Mouse (Mus musculus) heart, postnatal 0 days (tissue): ENCODE measurements around the gene Med13. TPM values are rescaled to one million over a fixed set of nuclear protein-coding genes. Genes with fewer than 3 reads are reported as not detected.

Source experiments
- ATAC-seq: fragments of 200-750 bp; cut with Nextera tagmentation; 2 replicates; pipeline ENCODE4 v1.8.0; 2017; ENCODE audit warnings: low read depth, moderate number of reproducible peaks, moderate library complexity; ENCODE audit not compliant: insufficient read depth
- DNase-seq: peaks from one replicate; pipeline ENCODE4 v3.0.0-alpha.2; 2016; ENCODE audit warnings: low spot score
- H3K27ac ChIP-seq: fragments of 300-500 bp; sonication (generic); 2 replicates; pipeline ENCODE4 v1.5.1; 2014; ENCODE audit warnings: low read depth, mild to moderate bottlenecking
- H3K27me3 ChIP-seq: fragments of 300-500 bp; sonication (generic); 2 replicates; pipeline ENCODE4 v1.6.1; 2014; ENCODE audit warnings: low read length, mixed read lengths; ENCODE audit not compliant: control insufficient read depth, insufficient read depth
- H3K36me3 ChIP-seq: fragments of 300-500 bp; sonication (generic); replicated peaks from 2 replicates; pipeline ENCODE4 v1.6.1; 2014; ENCODE audit warnings: low read length, mixed read lengths; ENCODE audit not compliant: control insufficient read depth, insufficient read depth
- H3K4me1 ChIP-seq: fragments of 300-500 bp; sonication (generic); 2 replicates; pipeline ENCODE4 v1.6.1; 2014; ENCODE audit warnings: antibody characterized with exemption; ENCODE audit not compliant: control insufficient read depth, insufficient read depth
- H3K4me2 ChIP-seq: fragments of 300-500 bp; sonication (generic); 2 replicates; pipeline ENCODE4 v1.6.1; 2014; ENCODE audit warnings: low read depth, mild to moderate bottlenecking, low read length, moderate library complexity
- H3K4me3 ChIP-seq: fragments of 300-500 bp; sonication (generic); 2 replicates; pipeline ENCODE4 v1.5.1; 2014; ENCODE audit warnings: low read depth, low read length
- H3K9ac ChIP-seq: fragments of 300-500 bp; sonication (generic); replicated peaks from 2 replicates; pipeline ENCODE4 v1.6.1; 2014; ENCODE audit warnings: low read depth, low read length, mixed read lengths
- H3K9me3 ChIP-seq: fragments of 300-500 bp; sonication (generic); replicated peaks from 2 replicates; pipeline ENCODE4 v1.6.1; 2016; ENCODE audit warnings: low read length; ENCODE audit not compliant: control insufficient read depth
- CTCF ChIP-seq: IDR thresholded peaks from 2 replicates; pipeline ENCODE4 v1.5.1; 2016; ENCODE audit warnings: antibody characterized with exemption, control low read depth, low read depth
- EP300 ChIP-seq: IDR thresholded peaks from 2 replicates; pipeline ENCODE4 v1.6.1; 2016; ENCODE audit warnings: antibody characterized with exemption, low read depth
- WGBS: fragments of 180-500 bp; shearing (Covaris S2); extraction: QIAGEN DNeasy Blood & Tissue Kit; methylation state at CpG from one replicate; pipeline ENCODE4 v1.1.7; 2014; 5-methylcytosine and 5-hydroxymethylcytosine counted together
- polyA plus RNA-seq: library from polyadenylated mRNA; unstranded; fragments of >200 nt; fragmentation: Nextera tagmentation; extraction: Ambion mirVana; gene quantifications from 2 replicates; pipeline ENCODE4 v1.2.1, GENCODE M21; 2015
- total RNA-seq: library from RNA; depleted of rRNA; stranded (reverse); fragments of >200 nt; gene quantifications from 2 replicates; pipeline ENCODE4 v1.2.3, GENCODE M21; 2014; ENCODE audit warnings: low replicate concordance

Gene Med13
- total and polyA plus RNA-seq, 2 experiments from 2014 or later = 3.7 to 26.3 TPM

- H3K27me3 ChIP-seq = no peaks in the 10 kb centered on the region
- peak; percentile 92 for ATAC-seq
- peak; percentile 95 for DNase-seq
- H3K4me2 ChIP-seq = peak within 1 kb of the TSS; percentile 76
- H3K4me3 ChIP-seq = peak within 1 kb of the TSS; percentile 61
- 6% methylated on average over 32 of the region's 32 CpGs for WGBS
- no peak for TF ChIP-seq CTCF
- TF ChIP-seq EP300 = peak; percentile 54; the same call in 1 of the 2 replicates
- H3K4me1 ChIP-seq = no peaks in the 10 kb centered on the region
- H3K27ac ChIP-seq = peak within 1 kb of the TSS; percentile 72
- H3K36me3 ChIP-seq = no peaks in the 10 kb centered on the region
- peak within 1 kb of the TSS; percentile 73 for H3K9ac ChIP-seq
- H3K9me3 ChIP-seq = no peaks in the 10 kb centered on the region
Measured at GRCm38 (mm10) chr11:86257460-86258076, 99.8 kb downstream of the Med13 start, which contains the start of gene Ints2. Gene Ints2 (minus strand): TSS chr11:86257575.

- ATAC-seq = no peak
Measured at GRCm38 (mm10) chr11:86257054-86257453, 100.3 kb downstream of the Med13 start.

GRCm38 (mm10) chr11:86253342-86253741 is 104.1 kb downstream of the Med13 start:
- TF ChIP-seq EP300 (no peak), CTCF (no peak)
- Histone ChIP-seq H3K9ac (no peak overlapping the region), H3K4me1 (no peaks in the 10 kb centered on the region), H3K27ac (no peak overlapping the region), H3K4me3 (no peak overlapping the region), H3K27me3 (no peaks in the 10 kb centered on the region), H3K36me3 (peaks cover 31% of the 10 kb centered on the region), H3K9me3 (no peaks in the 10 kb centered on the region), H3K4me2 (no peak overlapping the region)
- DNase-seq (no peak), ATAC-seq (no peak)
- 35% methylated on average over 1 of the region's 1 CpGs for WGBS

More at GRCm38 (mm10) chr11:86257054-86257453, 100.3 kb downstream of the Med13 start:
- TF ChIP-seq EP300 (no peak), CTCF (no peak)
- Histone ChIP-seq H3K27ac (peak overlapping the region; percentile 33), H3K27me3 (no peaks in the 10 kb centered on the region), H3K9me3 (no peaks in the 10 kb centered on the region), H3K4me1 (no peaks in the 10 kb centered on the region), H3K9ac (peak overlapping the region; percentile 73), H3K4me2 (peak overlapping the region; percentile 76), H3K4me3 (peak overlapping the region; percentile 61), H3K36me3 (peaks cover 3% of the 10 kb centered on the region; the same call in 1 of the 2 replicates)
- DNase-seq = peak; percentile 10
- 1% methylated on average over 22 of the region's 22 CpGs for WGBS

DNA sequence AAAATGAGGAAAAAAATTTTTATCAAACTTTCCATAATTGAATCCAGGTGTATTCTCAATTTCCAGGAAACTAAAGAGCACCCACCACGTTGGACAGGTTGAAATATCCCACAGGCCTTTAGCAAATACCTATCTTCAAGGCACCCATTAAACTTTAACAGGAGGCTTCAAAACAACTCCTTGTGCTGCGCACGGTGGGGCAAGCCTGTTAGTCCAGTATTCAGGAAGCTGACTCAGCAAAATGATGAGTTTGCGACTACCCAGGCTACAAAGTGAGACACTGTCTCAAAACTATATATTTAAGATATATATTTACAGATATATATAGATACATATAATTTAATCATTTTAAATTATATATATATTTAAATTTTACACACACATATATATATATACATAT is 125.0 kb downstream of the Med13 start:
- Histone ChIP-seq H3K4me2 (no peak overlapping the region), H3K9ac (no peak overlapping the region), H3K36me3 (peaks cover 59% of the 10 kb centered on the region), H3K9me3 (no peaks in the 10 kb centered on the region), H3K4me1 (no peaks in the 10 kb centered on the region), H3K4me3 (no peak overlapping the region), H3K27ac (no peak overlapping the region), H3K27me3 (no peaks in the 10 kb centered on the region)
- WGBS = 89% methylated on average over 4 of the region's 4 CpGs
- DNase-seq (no peak), ATAC-seq (no peak)
- TF ChIP-seq CTCF (no peak), EP300 (no peak)

DNA sequence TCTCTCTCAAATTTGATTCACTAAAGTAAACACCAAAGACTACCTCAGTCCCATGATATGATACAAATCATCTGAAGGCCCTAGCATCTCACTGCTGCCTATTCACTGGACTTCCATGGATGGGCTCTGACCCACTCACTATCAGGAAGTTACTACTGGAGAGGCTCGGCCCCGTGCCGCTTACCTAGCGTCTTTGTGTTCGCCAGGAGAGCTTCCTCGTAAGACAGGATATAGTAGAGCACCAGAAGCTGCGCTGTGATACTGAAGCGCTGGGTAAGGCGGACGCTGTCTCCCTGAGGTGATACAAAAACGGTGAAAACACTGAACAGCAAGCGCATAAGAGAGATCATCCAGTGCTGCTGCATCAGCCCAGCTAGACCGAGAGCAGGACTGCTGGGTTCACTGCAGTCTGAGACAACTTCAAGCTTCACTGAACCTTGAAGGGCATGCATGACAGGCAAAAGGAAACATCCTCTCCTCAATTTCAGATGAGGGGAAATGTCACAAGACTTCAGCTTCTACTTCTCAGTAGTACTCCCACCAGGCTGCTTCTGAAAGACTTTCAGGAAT is 125.5 kb downstream of the Med13 start:
- H3K9me3 ChIP-seq = no peaks in the 10 kb centered on the region
- H3K4me2 ChIP-seq = no peak overlapping the region
- no peak for ATAC-seq
- no peaks in the 10 kb centered on the region for H3K27me3 ChIP-seq
- no peak overlapping the region for H3K4me3 ChIP-seq
- 95% methylated on average over 13 of the region's 13 CpGs for WGBS
- no peak for TF ChIP-seq EP300
- TF ChIP-seq CTCF = no peak
- peaks cover 61% of the 10 kb centered on the region for H3K36me3 ChIP-seq
- H3K9ac ChIP-seq = no peak overlapping the region
- no peaks in the 10 kb centered on the region for H3K4me1 ChIP-seq
- H3K27ac ChIP-seq = no peak overlapping the region
- DNase-seq = no peak
